Mouse (Mus musculus) embryonic facial prominence, embryonic 14.5 days (tissue): ENCODE results near the gene Npr2. TPM values are rescaled to one million over a fixed set of nuclear protein-coding genes. Genes with fewer than 3 reads are reported as not detected.

ENCODE experiments used
- ATAC-seq: fragments of 200-750 bp; cut with Nextera tagmentation; 2 replicates; pipeline ENCODE4 v1.8.0; 2017; ENCODE audit warnings: low read depth, moderate number of reproducible peaks, moderate TSS enrichment
- DNase-seq: peaks from one replicate; pipeline ENCODE4 v3.0.0-alpha.2; 2015; ENCODE audit warnings: low spot score
- H3K27ac ChIP-seq: fragments of 300-500 bp; sonication (generic); replicated peaks from 2 replicates; pipeline ENCODE4 v1.5.1; 2014; ENCODE audit warnings: low read depth, mild to moderate bottlenecking, low read length, moderate library complexity
- H3K27me3 ChIP-seq: fragments of 300-500 bp; sonication (generic); replicated peaks from 2 replicates; pipeline ENCODE4 v1.6.1; 2014; ENCODE audit warnings: low read length; ENCODE audit not compliant: control insufficient read depth, insufficient read depth
- H3K36me3 ChIP-seq: fragments of 300-500 bp; sonication (generic); 2 replicates; pipeline ENCODE4 v1.6.1; 2014; ENCODE audit warnings: low read length, mixed read lengths; ENCODE audit not compliant: control insufficient read depth, insufficient read depth
- H3K4me1 ChIP-seq: fragments of 300-500 bp; sonication (generic); 2 replicates; pipeline ENCODE4 v1.6.1; 2014; ENCODE audit warnings: antibody characterized with exemption, low read length; ENCODE audit not compliant: control insufficient read depth, insufficient read depth
- H3K4me2 ChIP-seq: fragments of 300-500 bp; sonication (generic); 2 replicates; pipeline ENCODE4 v1.6.1; 2014; ENCODE audit warnings: low read depth, mild to moderate bottlenecking, low read length, moderate library complexity, mixed read lengths
- H3K4me3 ChIP-seq: fragments of 300-500 bp; sonication (generic); 2 replicates; pipeline ENCODE4 v1.5.1; 2014; ENCODE audit warnings: low read depth, mild to moderate bottlenecking, low read length
- H3K9ac ChIP-seq: fragments of 300-500 bp; sonication (generic); 2 replicates; pipeline ENCODE4 v1.6.1; 2014; ENCODE audit warnings: low read depth, mild to moderate bottlenecking, low read length, moderate library complexity, mixed read lengths
- H3K9me3 ChIP-seq: fragments of 300-500 bp; sonication (generic); 2 replicates; pipeline ENCODE4 v1.6.1; 2016; ENCODE audit warnings: low read length; ENCODE audit not compliant: control insufficient read depth
- WGBS: fragments of 180-500 bp; shearing (Covaris S2); extraction: QIAGEN DNeasy Blood & Tissue Kit; methylation state at CpG from one replicate; pipeline ENCODE4 v1.1.7; 2014; 5-methylcytosine and 5-hydroxymethylcytosine counted together
- polyA plus RNA-seq: library from polyadenylated mRNA; unstranded; fragments of >200 nt; fragmentation: Nextera tagmentation; extraction: Ambion mirVana; gene quantifications from 2 replicates; pipeline ENCODE4 v1.2.1, GENCODE M21; 2014

The Npr2 gene
- polyA plus RNA-seq, 1 experiment from 2014 or later = 23.0 TPM

GRCm38 (mm10) chr4:43612534-43612933, 19.2 kb upstream of the Npr2 start:
- H3K4me2 ChIP-seq = no peak overlapping the region
- no peaks in the 10 kb centered on the region for H3K4me1 ChIP-seq
- WGBS = 68% methylated on average over 10 of the region's 10 CpGs
- H3K9me3 ChIP-seq = no peaks in the 10 kb centered on the region
- H3K9ac ChIP-seq = no peak overlapping the region
- no peak overlapping the region for H3K27ac ChIP-seq
- H3K27me3 ChIP-seq = no peaks in the 10 kb centered on the region
- ATAC-seq (no peak), DNase-seq (no peak)
- no peak overlapping the region for H3K4me3 ChIP-seq
- no peaks in the 10 kb centered on the region for H3K36me3 ChIP-seq

- Histone ChIP-seq H3K27ac (no peak overlapping the region), H3K4me2 (no peak overlapping the region), H3K9me3 (no peaks in the 10 kb centered on the region), H3K9ac (no peak overlapping the region), H3K4me1 (no peaks in the 10 kb centered on the region), H3K27me3 (no peaks in the 10 kb centered on the region), H3K4me3 (no peak overlapping the region), H3K36me3 (no peaks in the 10 kb centered on the region)
- WGBS = 49% methylated on average over 3 of the region's 3 CpGs
- ATAC-seq = no peak
- no peak for DNase-seq
Observed at GRCm38 (mm10) chr4:43613060-43613730, 18.5 kb upstream of the Npr2 start.

GRCm38 (mm10) chr4:43620146-43620778, 11.5 kb upstream of the Npr2 start:
- H3K4me3 ChIP-seq = no peak overlapping the region
- no peaks in the 10 kb centered on the region for H3K27me3 ChIP-seq
- 83% methylated on average over 4 of the region's 4 CpGs for WGBS
- H3K9me3 ChIP-seq = peaks cover 8% of the 10 kb centered on the region
- H3K4me1 ChIP-seq = no peaks in the 10 kb centered on the region
- no peak overlapping the region for H3K27ac ChIP-seq
- no peaks in the 10 kb centered on the region for H3K36me3 ChIP-seq
- ATAC-seq (no peak), DNase-seq (no peak)
- H3K4me2 ChIP-seq = no peak overlapping the region
- no peak overlapping the region for H3K9ac ChIP-seq

- ATAC-seq (0 out of 2 replicates have a peak, but pooled peaks have one; percentile 19), DNase-seq (peak; percentile 32)
- WGBS = 35% methylated on average over 20 of the region's 20 CpGs
- Histone ChIP-seq H3K9me3 (peaks cover 22% of the 10 kb centered on the region), H3K27me3 (no peaks in the 10 kb centered on the region), H3K36me3 (no peaks in the 10 kb centered on the region), H3K9ac (no peak overlapping the region), H3K27ac (no peak overlapping the region), H3K4me3 (no peak overlapping the region), H3K4me1 (peaks cover 31% of the 10 kb centered on the region), H3K4me2 (no peak overlapping the region)
Observed at GRCm38 (mm10) chr4:43629106-43629817, 2.5 kb upstream of the Npr2 start.

GRCm38 (mm10) chr4:43630030-43630581, 1.6 kb upstream of the Npr2 start:
- peak; percentile 69 for ATAC-seq
- peak; percentile 94 for DNase-seq
- Histone ChIP-seq H3K4me3 (no peak overlapping the region), H3K9ac (no peak overlapping the region), H3K4me2 (peak overlapping the region; percentile 89), H3K27ac (peak overlapping the region; percentile 87; the same call in 1 of the 2 replicates), H3K36me3 (no peaks in the 10 kb centered on the region), H3K27me3 (no peaks in the 10 kb centered on the region), H3K4me1 (peaks cover 31% of the 10 kb centered on the region), H3K9me3 (peaks cover 15% of the 10 kb centered on the region)
- 3% methylated on average over 5 of the region's 5 CpGs for WGBS

GRCm38 (mm10) chr4:43630671-43631045, 1.1 kb upstream of the Npr2 start:
- peak overlapping the region; percentile 95; the same call in 1 of the 2 replicates for H3K9ac ChIP-seq
- 25% methylated on average over 5 of the region's 5 CpGs for WGBS
- peaks cover 10% of the 10 kb centered on the region for H3K9me3 ChIP-seq
- no peaks in the 10 kb centered on the region for H3K36me3 ChIP-seq
- H3K27me3 ChIP-seq = no peaks in the 10 kb centered on the region
- peak overlapping the region; percentile 87 for H3K27ac ChIP-seq
- H3K4me3 ChIP-seq = peak overlapping the region; percentile 73
- DNase-seq = no peak
- 0 out of 2 replicates have a peak, but pooled peaks have one; percentile 3 for ATAC-seq
- H3K4me2 ChIP-seq = peak overlapping the region; percentile 89
- peaks cover 31% of the 10 kb centered on the region for H3K4me1 ChIP-seq

- Histone ChIP-seq H3K4me3 (peak overlapping the region; percentile 73), H3K9me3 (no peaks in the 10 kb centered on the region), H3K9ac (peak overlapping the region; percentile 95), H3K36me3 (no peaks in the 10 kb centered on the region), H3K4me1 (peaks cover 31% of the 10 kb centered on the region), H3K4me2 (peak overlapping the region; percentile 89), H3K27ac (peak overlapping the region; percentile 87), H3K27me3 (no peaks in the 10 kb centered on the region)
- ATAC-seq (no peak), DNase-seq (no peak)
- WGBS = 42% methylated on average over 41 of the region's 42 CpGs
Observed at GRCm38 (mm10) chr4:43631956-43632920, 503 bp downstream of the Npr2 start.

- Histone ChIP-seq H3K4me2 (peak overlapping the region; percentile 89), H3K4me1 (peaks cover 31% of the 10 kb centered on the region), H3K9ac (no peak overlapping the region), H3K4me3 (no peak overlapping the region), H3K9me3 (no peaks in the 10 kb centered on the region), H3K36me3 (no peaks in the 10 kb centered on the region), H3K27me3 (no peaks in the 10 kb centered on the region), H3K27ac (no peak overlapping the region)
- 78% methylated on average over 7 of the region's 8 CpGs for WGBS
- DNase-seq = no peak
- no peak for ATAC-seq
Observed at GRCm38 (mm10) chr4:43633296-43633695, 1.6 kb downstream of the Npr2 start.
